8 mouse cellular contexts compared by ENCODE assay signal in genomic region chr10:128933976-128934721, GRCm38 (mm10). TPM values are rescaled to one million over a fixed set of nuclear protein-coding genes. Genes with fewer than 3 reads are reported as not detected.
DNase-seq lines count a peak whose midpoint lies in the region; ATAC-seq lines count a peak whose summit lies in the region.

No protein-coding gene starts in this region.

- H3K4me1 ChIP-seq in forebrain, embryonic 14.5 days (ENCODE audit: control insufficient read depth, insufficient read depth, low read length): peaks cover 6% of the 10 kb centered on the region; the same call in 1 of the 2 replicates
- no peaks in the 10 kb centered on the region for H3K4me1 ChIP-seq in liver, embryonic 11.5 days (replicated peaks; ENCODE audit: control insufficient read depth, insufficient read depth, low read length)

- ATAC-seq in forebrain, embryonic 14.5 days: peak; percentile 35
- no peak for ATAC-seq in liver, embryonic 11.5 days (replicated peaks; ENCODE audit: low FRiP score)

- no peaks in the 10 kb centered on the region for H3K9me3 ChIP-seq in forebrain, embryonic 14.5 days (replicated peaks; ENCODE audit: control insufficient read depth, low read length)
- no peaks in the 10 kb centered on the region for H3K9me3 ChIP-seq in liver, embryonic 11.5 days (ENCODE audit: control insufficient read depth, low read length)

- peak overlapping the region; percentile 38 for H3K4me3 ChIP-seq in forebrain, embryonic 14.5 days (ENCODE audit: low read depth, low read length)
- H3K4me3 ChIP-seq in liver, embryonic 11.5 days (ENCODE audit: low read depth, low read length): peak overlapping the region; percentile 37

- no peak overlapping the region for H3K27ac ChIP-seq in forebrain, embryonic 14.5 days (ENCODE audit: low read depth, low read length)
- H3K27ac ChIP-seq in liver, embryonic 11.5 days (ENCODE audit: low read depth, low read length): no peak overlapping the region

- peak; percentile 24 to 51 for DNase-seq in cerebellum, adult 18-20 months
- no peak for DNase-seq in cerebellum, adult 8-10 months
- peak; percentile 10 for DNase-seq in CD4-positive helper T cell, adult 2 months (ENCODE audit: low read depth, low spot score)
- DNase-seq in forebrain, embryonic 14.5 days (ENCODE audit: low spot score): no peak
- DNase-seq in liver, embryonic 11.5 days (ENCODE audit: low spot score): no peak
- DNase-seq in right cerebral cortex, postnatal 25 days: no peak
- DNase-seq in retina, postnatal 1 day: no peak
- DNase-seq in kidney, postnatal 10 days: no peak

- 2% methylated on average over 21 of the region's 21 CpGs for WGBS in forebrain, embryonic 14.5 days
- 6% methylated on average over 21 of the region's 21 CpGs for WGBS in liver, embryonic 11.5 days

- H3K27me3 ChIP-seq in forebrain, embryonic 14.5 days (replicated peaks; ENCODE audit: control insufficient read depth, insufficient read depth, low read length): peaks cover 41% of the 10 kb centered on the region
- peaks cover 60% of the 10 kb centered on the region for H3K27me3 ChIP-seq in liver, embryonic 11.5 days (replicated peaks; ENCODE audit: control insufficient read depth, insufficient read depth, low read length)

- peak overlapping the region; percentile 54 for H3K9ac ChIP-seq in forebrain, embryonic 14.5 days (ENCODE audit: low read length)
- no peak overlapping the region for H3K9ac ChIP-seq in liver, embryonic 11.5 days (ENCODE audit: low read depth, low read length)

- peak overlapping the region; percentile 69 for H3K4me2 ChIP-seq in forebrain, embryonic 14.5 days (ENCODE audit: low read length)
- peak overlapping the region; percentile 60 for H3K4me2 ChIP-seq in liver, embryonic 11.5 days

- no peaks in the 10 kb centered on the region for H3K36me3 ChIP-seq in forebrain, embryonic 14.5 days (ENCODE audit: control insufficient read depth, insufficient read depth, low read length)
- no peaks in the 10 kb centered on the region for H3K36me3 ChIP-seq in liver, embryonic 11.5 days (ENCODE audit: control insufficient read depth, insufficient read depth, low read length)

RNA-seq across cellular contexts. Expression of gene Itga7, which starts 0.5 kb away (rescaled TPM):
- polyA plus RNA-seq in forebrain, embryonic 14.5 days (2014; fragmentation: Nextera tagmentation; extraction: Ambion mirVana): 1.3 and 1.8 TPM in 2 replicates
- 0.14 and 0.21 TPM in 2 replicates for polyA plus RNA-seq in liver, embryonic 11.5 days (2014; fragmentation: Nextera tagmentation; extraction: Ambion mirVana)

RNA-seq across cellular contexts. Expression of gene Bloc1s1, which starts 10.3 kb away (rescaled TPM):
- 244 and 295 TPM in 2 replicates for polyA plus RNA-seq in forebrain, embryonic 14.5 days (2014; fragmentation: Nextera tagmentation; extraction: Ambion mirVana)
- 128 and 140 TPM in 2 replicates for polyA plus RNA-seq in liver, embryonic 11.5 days (2014; fragmentation: Nextera tagmentation; extraction: Ambion mirVana)

RNA-seq across cellular contexts. Expression of gene Rdh5, which starts 11.5 kb away (rescaled TPM):
- 8.8 and 9.9 TPM in 2 replicates for polyA plus RNA-seq in forebrain, embryonic 14.5 days (2014; fragmentation: Nextera tagmentation; extraction: Ambion mirVana)
- 11.1 and 13.1 TPM in 2 replicates for polyA plus RNA-seq in liver, embryonic 11.5 days (2014; fragmentation: Nextera tagmentation; extraction: Ambion mirVana)

RNA-seq across cellular contexts. Expression of gene Mettl7b, which starts 26.6 kb away (rescaled TPM):
- polyA plus RNA-seq in forebrain, embryonic 14.5 days (2014; fragmentation: Nextera tagmentation; extraction: Ambion mirVana): not detected in 2 replicates
- polyA plus RNA-seq in liver, embryonic 11.5 days (2014; fragmentation: Nextera tagmentation; extraction: Ambion mirVana): not detected in 2 replicates

RNA-seq across cellular contexts. Expression of gene Cd63, which starts 33.4 kb away (rescaled TPM):
- 122 and 126 TPM in 2 replicates for polyA plus RNA-seq in forebrain, embryonic 14.5 days (2014; fragmentation: Nextera tagmentation; extraction: Ambion mirVana)
- polyA plus RNA-seq in liver, embryonic 11.5 days (2014; fragmentation: Nextera tagmentation; extraction: Ambion mirVana): 193 and 198 TPM in 2 replicates

Comparison
In these comparisons a context has a peak if more than half of its experiments do, and no peak if none do; other contexts are left out.
1. DNase-seq: peak in cerebellum, adult 18-20 months (2 of 2) and CD4-positive helper T cell, adult 2 months (single experiment); none in cerebellum, adult 8-10 months (single experiment), forebrain, embryonic 14.5 days (single experiment), liver, embryonic 11.5 days (single experiment), right cerebral cortex, postnatal 25 days (single experiment), retina, postnatal 1 day (single experiment) and kidney, postnatal 10 days (single experiment).